Mouse (Mus musculus): ENCODE measurements at regions not wholly inside any gene's neighbourhood (a gene's known extent, or its start where the extent isn't known, plus 50 kb on each side); places are given as distances from the start of the nearest gene placed in this dataset.

DNA sequence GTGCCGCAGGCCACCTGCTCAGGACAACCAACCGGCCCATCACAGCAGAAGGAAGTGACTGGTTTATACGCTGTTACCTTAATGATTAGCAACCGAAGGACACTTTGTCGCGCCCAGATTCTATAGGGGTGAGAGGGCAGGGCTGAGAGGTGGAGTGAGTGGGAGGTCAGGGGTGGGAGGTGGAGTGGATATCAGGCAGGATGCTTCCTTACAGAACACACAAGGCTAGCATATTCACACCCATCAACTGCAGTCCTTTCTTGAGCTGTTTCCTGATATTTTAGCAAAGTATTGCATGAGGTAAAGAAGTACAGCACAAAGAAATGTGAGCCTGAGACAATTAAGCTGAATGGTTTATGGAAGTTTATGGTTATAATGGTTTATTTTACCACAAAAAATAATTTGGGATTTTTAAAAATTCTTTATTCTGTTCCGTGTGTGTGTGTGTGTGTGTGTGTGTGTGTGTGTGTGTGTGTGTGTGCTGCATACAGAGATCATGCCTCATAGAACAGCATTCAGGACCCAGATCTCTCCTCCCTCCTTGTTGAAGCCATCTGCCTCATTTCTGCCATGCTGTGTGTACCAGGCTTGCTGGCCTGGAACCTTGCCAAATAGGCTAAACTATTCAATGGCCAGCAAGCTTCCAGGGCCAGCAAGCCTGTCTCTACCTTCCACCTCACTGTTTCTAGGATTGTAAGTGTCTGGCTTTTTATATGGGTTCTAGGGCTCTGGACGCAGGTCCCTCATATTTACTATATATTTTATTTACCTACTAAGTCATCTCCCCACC, 190.5 kb downstream of the Prkcq start:
- no peak for DNase-seq

DNA sequence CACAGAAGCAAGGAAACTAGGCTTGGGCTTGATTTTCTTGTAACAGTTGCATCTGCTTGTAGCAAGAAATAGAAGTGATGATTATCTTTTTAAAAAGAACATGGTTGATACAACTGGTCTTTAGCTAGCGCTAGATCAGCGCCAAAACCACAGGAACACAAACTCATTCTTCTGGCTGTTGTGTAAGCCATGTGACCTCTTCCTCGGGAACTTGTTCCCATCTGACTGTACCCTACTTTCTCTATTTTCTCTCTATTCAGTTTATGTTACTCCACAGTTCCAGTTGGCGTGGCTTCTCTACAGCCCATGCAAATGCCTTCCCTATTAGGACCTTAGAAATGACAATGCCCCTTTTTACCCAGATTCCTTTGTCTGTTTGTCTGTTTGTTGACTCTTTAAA, 187.4 kb downstream of the Prkcq start:
- DNase-seq, result no peak

DNA sequence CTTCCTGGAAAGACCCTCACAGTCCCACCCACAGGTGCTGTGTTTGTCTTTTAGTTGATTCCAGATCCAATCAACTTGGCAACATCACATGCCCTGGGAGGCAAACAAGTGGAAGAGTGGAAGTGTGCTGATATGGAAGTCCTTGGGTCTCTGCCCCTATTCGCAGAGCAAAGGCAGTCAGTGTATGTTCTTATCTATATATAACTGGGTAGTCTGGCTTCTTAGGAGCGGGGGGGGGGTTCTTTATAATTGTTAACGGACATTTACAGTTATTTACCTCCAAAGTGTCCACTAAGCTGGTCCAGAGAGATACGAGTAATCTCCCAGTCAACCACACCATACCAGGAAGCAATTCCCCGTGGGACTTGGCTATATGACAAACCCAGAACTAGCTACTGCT, 184.8 kb downstream of the Prkcq start:
- no peak for DNase-seq

DNA sequence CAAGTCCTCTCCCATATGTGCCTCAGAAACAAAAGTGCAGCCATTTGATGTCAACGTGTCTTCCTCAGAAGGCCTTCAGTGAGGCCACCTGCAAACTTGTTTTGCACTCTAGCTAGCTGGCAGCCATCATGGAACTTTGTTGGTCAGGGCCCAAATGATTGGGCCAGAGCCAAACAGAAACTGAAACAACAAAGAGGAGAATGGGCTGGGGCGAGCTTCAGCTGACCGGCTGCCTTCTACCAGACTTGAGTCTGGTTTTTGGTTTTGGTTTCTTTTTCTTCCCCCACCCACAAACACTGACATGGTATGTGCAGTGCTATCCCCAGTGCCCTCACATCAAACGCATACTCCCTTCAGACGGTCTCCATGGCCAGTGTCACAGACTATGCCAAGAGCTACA, 183.7 kb downstream of the Prkcq start:
- no peak for DNase-seq
